Mouse (Mus musculus) hindbrain, embryonic 13.5 days (tissue): ENCODE measurements around the gene Gfod2. TPM values are rescaled to one million over a fixed set of nuclear protein-coding genes. Genes with fewer than 3 reads are reported as not detected.

Source experiments
- ATAC-seq: fragments of 200-750 bp; cut with Nextera tagmentation; 2 replicates; pipeline ENCODE4 v1.8.0; 2017; ENCODE audit warnings: moderate TSS enrichment; ENCODE audit not compliant: low FRiP score
- H3K27ac ChIP-seq: fragments of 300-500 bp; sonication (generic); 2 replicates; pipeline ENCODE4 v1.5.1; 2015; ENCODE audit warnings: inconsistent platforms, mild to moderate bottlenecking, moderate library complexity
- H3K27me3 ChIP-seq: fragments of 300-500 bp; sonication (generic); 2 replicates; pipeline ENCODE4 v1.6.1; 2015; ENCODE audit warnings: mild to moderate bottlenecking, inconsistent platforms
- H3K36me3 ChIP-seq: fragments of 300-500 bp; sonication (generic); 2 replicates; pipeline ENCODE4 v1.6.1; 2015; ENCODE audit warnings: mild to moderate bottlenecking, inconsistent platforms
- H3K4me1 ChIP-seq: fragments of 300-500 bp; sonication (generic); replicated peaks from 2 replicates; pipeline ENCODE4 v1.6.1; 2015; ENCODE audit warnings: inconsistent platforms
- H3K4me2 ChIP-seq: fragments of 300-500 bp; sonication (generic); 2 replicates; pipeline ENCODE4 v1.6.1; 2015; ENCODE audit warnings: inconsistent platforms, mild to moderate bottlenecking, moderate library complexity
- H3K4me3 ChIP-seq: fragments of 300-500 bp; sonication (generic); 2 replicates; pipeline ENCODE4 v1.5.1; 2015; ENCODE audit warnings: mild to moderate bottlenecking, inconsistent platforms
- H3K9ac ChIP-seq: fragments of 300-500 bp; sonication (generic); 2 replicates; pipeline ENCODE4 v1.6.1; 2015; ENCODE audit warnings: mild to moderate bottlenecking, inconsistent platforms
- H3K9me3 ChIP-seq: fragments of 300-500 bp; sonication (generic); 2 replicates; pipeline ENCODE4 v1.6.1; 2016; ENCODE audit warnings: inconsistent platforms
- WGBS: fragments of 180-500 bp; shearing (Covaris S2); methylation state at CpG from one replicate; pipeline ENCODE4 v1.1.7; 2015; 5-methylcytosine and 5-hydroxymethylcytosine counted together
- polyA plus RNA-seq: library from polyadenylated mRNA; unstranded; fragments of >200 nt; fragmentation: Nextera tagmentation; extraction: Ambion mirVana; gene quantifications from 2 replicates; pipeline ENCODE4 v1.2.1, GENCODE M21; 2015

Gene Gfod2
- polyA plus RNA-seq, 1 experiment from 2014 or later, result 90.7 TPM

DNA sequence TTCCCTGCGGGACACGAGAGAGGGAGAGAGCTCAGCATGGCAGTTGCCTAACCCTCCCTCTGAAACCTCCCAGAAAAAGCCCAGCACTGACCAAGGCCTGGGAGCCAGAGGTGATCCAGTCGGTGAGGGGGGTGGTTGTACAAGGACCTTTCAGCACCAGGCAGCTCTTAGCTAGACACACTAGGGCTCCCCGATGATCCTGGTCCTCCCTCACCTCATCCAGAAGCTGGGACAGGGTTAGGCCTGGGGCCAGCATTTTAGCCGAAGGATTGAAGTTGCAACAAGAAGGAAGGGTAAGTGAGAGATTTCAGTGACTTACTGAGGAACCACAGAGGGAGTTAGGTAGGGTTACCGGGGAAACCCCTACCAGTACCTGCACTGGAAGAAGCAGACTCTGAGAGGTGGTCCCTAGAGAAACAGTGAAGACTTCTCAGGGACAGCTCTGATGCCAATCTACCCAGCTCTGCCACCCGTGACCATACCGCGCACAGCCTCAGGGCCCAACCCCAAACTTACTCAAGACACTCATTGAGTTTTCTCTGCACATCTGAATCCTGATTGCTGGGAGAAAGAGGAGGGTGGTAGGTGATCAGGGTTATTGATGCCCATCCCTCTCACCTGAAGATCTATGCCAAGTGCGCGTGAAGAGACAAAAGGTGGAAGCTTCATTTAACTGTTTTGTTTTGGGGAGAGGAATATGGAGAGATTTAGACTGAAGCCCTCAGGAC is 58.8 kb downstream of the Gfod2 start:
- Histone ChIP-seq H3K4me2 (peak overlapping the region; percentile 95), H3K4me1 (peaks cover 37% of the 10 kb centered on the region), H3K9me3 (no peaks in the 10 kb centered on the region), H3K27me3 (no peaks in the 10 kb centered on the region), H3K4me3 (peak overlapping the region; percentile 71), H3K9ac (peak overlapping the region; percentile 82), H3K36me3 (peaks cover 59% of the 10 kb centered on the region), H3K27ac (no peak overlapping the region)
- no peak for ATAC-seq
- 90% methylated on average over 11 of the region's 11 CpGs for WGBS

DNA sequence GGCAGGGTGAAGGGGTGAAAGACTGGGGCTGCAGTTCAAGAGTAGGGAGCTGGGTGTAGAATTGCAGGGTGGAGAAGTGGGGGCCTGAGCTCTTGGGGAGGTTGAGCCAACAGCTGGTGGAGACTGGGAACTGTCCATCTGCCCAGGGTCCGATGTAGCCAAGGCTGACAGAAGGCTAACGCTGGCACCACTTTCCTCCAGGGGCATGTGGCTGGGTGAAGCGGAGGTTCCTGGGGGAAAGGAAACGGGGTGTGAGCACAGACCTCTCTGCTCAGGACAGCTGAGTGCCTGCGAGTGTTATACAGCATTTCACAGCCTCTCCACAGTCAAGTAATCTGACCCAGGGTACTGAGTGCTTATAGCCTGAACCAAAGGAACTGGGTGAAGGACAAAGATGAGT is 59.7 kb downstream of the Gfod2 start:
- peaks cover 50% of the 10 kb centered on the region for H3K36me3 ChIP-seq
- no peak overlapping the region for H3K27ac ChIP-seq
- no peak for ATAC-seq
- no peaks in the 10 kb centered on the region for H3K9me3 ChIP-seq
- no peak overlapping the region for H3K4me3 ChIP-seq
- H3K4me1 ChIP-seq, result peaks cover 45% of the 10 kb centered on the region
- no peak overlapping the region for H3K9ac ChIP-seq
- H3K4me2 ChIP-seq, result no peak overlapping the region
- WGBS, result 96% methylated on average over 5 of the region's 5 CpGs
- H3K27me3 ChIP-seq, result no peaks in the 10 kb centered on the region

DNA sequence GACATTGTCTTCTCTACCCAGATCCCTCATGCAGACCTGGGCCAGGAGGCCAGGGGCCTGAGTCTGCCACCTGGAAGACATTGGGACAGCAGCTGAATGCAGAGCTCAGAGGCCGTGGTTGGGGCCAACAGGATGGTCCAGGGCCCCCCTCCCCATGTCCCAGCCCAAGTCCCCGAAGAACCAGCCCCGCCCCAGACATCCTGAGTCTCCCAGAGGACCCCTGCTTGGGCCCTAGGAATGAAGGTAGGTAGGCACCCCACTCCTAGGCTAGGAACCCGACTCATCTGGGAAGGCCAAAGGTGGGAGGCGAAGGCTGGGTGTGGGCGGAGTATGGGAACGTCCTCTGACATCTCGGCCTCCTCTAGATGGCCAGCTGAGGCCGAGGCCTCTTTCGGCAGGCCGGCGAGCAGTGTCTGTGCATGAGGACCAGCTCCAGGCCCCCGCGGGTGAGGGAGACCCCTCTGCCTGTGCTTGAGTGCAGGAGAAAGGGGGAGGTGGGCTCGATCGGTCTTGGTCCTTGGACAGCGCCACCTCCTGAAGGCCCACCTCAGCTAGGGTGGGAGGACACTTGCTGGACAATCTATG is 61.2 kb downstream of the Gfod2 start:
- Histone ChIP-seq H3K9ac (no peak overlapping the region), H3K4me1 (peaks cover 45% of the 10 kb centered on the region), H3K4me2 (no peak overlapping the region), H3K27ac (no peak overlapping the region), H3K27me3 (no peaks in the 10 kb centered on the region), H3K9me3 (no peaks in the 10 kb centered on the region), H3K4me3 (no peak overlapping the region), H3K36me3 (peaks cover 42% of the 10 kb centered on the region)
- 94% methylated on average over 17 of the region's 17 CpGs for WGBS
- ATAC-seq, result no peak

DNA sequence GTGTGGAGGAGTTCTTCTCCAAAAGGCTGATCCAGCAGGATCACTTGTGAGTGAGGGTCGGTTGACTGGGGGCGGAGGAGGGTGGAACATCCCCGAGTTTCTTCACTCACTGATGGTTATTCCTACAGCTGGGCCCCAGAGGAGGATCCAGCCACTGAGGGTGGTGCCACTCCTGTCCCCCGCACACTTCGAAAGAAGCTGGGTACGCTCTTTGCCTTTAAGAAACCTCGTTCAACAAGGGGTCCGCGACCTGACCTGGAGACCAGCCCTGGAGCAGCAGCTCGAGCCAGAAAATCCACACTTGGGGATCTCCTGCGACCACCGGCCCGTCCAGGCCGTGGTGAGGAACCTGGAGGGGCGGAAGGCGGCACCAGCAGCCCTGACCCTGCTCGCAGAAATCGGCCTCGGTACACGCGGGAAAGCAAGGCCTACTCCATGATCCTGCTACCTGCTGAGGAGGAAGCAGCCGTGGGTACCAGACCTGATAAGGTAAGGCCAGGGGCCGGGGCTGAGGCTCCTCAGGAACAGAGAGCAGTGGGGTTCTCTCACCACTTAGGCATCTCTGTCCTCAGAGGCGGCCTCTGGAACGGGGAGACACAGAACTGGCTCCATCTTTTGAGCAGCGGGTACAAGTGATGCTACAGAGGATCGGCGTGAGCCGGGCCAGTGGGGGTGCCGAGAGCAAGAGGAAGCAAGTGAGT is 63.2 kb downstream of the Gfod2 start:
- Histone ChIP-seq H3K9ac (peak overlapping the region; percentile 87), H3K4me2 (peak overlapping the region; percentile 76), H3K27me3 (no peaks in the 10 kb centered on the region), H3K27ac (peak overlapping the region; percentile 91), H3K36me3 (peaks cover 42% of the 10 kb centered on the region), H3K4me3 (peak overlapping the region; percentile 71), H3K9me3 (no peaks in the 10 kb centered on the region), H3K4me1 (peaks cover 35% of the 10 kb centered on the region)
- 77% methylated on average over 30 of the region's 30 CpGs for WGBS
- no peak for ATAC-seq

DNA sequence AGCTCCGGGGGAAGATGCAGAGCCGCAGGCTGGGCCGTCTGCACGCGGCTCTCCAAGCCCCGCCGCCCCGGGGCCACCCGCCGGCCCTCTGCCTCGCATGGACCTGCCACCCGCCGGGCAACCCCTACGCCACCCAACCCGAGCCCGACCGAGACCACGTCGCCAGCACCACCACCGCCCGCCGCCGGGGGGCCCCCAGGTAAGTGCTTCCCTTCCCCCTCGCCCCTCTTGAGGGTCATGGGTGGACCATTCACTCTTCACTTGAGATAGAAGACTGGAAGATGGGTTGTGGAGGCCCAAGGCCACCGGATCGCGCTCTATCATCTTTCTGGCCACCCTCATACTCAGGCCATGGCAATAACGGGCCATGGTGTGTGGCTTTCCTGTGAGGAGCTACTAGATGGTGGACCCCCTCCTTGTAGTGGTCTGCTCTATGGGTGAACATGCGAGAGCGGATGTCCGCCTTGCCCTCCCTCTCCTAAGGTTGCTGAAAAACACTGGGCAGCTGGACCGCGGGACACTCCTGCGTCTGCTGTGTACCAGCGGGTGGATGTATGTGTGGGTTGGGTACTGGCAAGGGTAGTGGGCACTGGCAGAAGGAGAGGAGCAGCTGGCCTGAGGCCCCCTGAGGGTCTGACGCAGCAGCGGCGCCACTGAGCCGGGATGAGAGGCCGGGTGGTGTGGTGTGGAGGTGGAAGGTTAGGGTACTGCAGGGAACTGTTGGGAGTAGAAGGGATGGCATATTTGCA is 64.2 kb downstream of the Gfod2 start:
- Histone ChIP-seq H3K4me3 (peak overlapping the region; percentile 71), H3K36me3 (peaks cover 42% of the 10 kb centered on the region)
- WGBS, result 5% methylated on average over 40 of the region's 40 CpGs

DNA sequence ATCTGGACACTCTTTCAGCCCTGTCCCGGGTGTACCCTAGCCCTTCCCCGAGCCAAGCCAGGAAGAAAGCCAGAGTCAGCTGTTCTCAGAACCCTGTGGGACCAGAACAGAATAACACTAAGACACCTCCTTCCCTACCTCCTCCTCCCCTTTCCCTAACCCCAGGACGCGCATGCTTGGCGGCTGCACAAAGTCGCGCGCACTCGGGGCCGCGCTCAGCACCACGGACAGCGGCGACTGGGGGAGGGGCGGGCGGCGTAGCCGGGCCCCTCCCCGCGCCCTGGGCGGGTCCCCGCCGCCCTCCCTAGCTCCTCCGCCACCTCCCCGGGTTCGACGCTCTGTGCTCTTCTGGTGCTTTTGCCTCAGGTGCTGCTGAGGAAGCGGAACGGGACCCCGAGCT is 64.8 kb downstream of the Gfod2 start:
- Histone ChIP-seq H3K36me3 (peaks cover 39% of the 10 kb centered on the region), H3K27ac (peak overlapping the region; percentile 91), H3K4me2 (peak overlapping the region; percentile 76), H3K9me3 (no peaks in the 10 kb centered on the region), H3K9ac (peak overlapping the region; percentile 87), H3K4me1 (peaks cover 24% of the 10 kb centered on the region), H3K27me3 (no peaks in the 10 kb centered on the region), H3K4me3 (peak overlapping the region; percentile 71)
- WGBS, result 3% methylated on average over 30 of the region's 30 CpGs
- peak; percentile 75 for ATAC-seq

More for the DNA sequence above, 64.2 kb downstream of the Gfod2 start:
- H3K9ac ChIP-seq, result peak overlapping the region; percentile 87
- H3K27ac ChIP-seq, result peak overlapping the region; percentile 91
- peak overlapping the region; percentile 76 for H3K4me2 ChIP-seq
- peaks cover 25% of the 10 kb centered on the region for H3K4me1 ChIP-seq
- no peaks in the 10 kb centered on the region for H3K27me3 ChIP-seq
- ATAC-seq, result peak; percentile 71
- no peaks in the 10 kb centered on the region for H3K9me3 ChIP-seq

DNA sequence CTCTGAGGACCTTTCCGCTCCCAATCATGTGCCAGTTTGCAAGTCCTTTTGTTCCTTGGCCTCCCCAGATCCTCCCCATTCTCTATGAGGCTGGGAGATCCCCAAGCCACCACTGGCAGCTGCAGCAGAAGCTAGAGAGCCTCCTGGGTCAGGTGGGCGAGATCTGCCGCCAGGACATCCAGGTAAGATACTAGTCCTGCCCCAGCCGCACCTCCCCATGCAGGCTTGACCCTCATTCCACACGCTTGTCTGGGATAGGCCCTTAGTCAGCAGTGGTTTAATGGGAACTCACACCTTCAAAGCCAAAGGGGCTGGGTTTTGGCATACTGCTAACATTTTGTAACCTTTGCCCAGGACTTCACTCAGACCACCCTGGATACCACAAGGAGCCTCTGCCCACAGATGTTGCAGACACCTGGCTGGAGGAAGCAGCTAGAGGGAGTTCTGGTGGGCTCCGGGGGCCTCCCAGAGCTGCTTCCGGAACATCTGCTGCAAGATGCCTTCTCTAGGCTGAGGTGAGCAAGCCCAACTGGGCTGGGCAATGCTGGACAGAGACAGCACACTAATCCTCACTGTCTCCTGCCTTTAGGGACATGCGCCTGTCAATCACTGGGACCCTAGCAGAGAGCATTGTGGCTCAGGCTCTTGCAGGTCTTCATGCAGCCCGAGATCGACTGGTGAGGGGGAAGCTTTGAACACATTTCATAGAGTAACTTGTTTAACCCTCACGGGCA is 65.8 kb downstream of the Gfod2 start:
- Histone ChIP-seq H3K4me3 (peak overlapping the region; percentile 3; the same call in 1 of the 2 replicates), H3K27ac (peak overlapping the region; percentile 91), H3K4me1 (peaks cover 24% of the 10 kb centered on the region), H3K9ac (no peak overlapping the region), H3K4me2 (no peak overlapping the region), H3K27me3 (no peaks in the 10 kb centered on the region), H3K36me3 (peaks cover 29% of the 10 kb centered on the region), H3K9me3 (no peaks in the 10 kb centered on the region)
- no peak for ATAC-seq
- 94% methylated on average over 11 of the region's 11 CpGs for WGBS

DNA sequence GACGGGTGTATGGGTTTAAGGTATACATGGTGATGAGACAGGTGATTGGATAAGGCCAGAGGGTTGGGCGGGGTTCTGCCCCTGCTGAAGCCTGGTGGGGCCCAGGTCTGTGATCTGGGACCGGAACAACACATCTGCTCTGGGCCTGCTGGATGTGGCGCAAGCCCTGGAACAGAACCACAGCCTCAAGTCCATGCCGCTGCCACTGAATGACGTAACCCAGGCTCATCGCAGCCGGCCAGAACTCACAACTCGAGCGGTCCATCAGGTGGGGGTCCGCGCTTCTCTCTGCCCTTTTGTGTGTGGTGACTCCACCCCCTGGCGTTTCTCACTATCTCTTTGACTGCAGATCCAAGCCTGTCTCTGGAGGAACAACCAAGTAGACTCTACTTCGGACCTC is 67.5 kb downstream of the Gfod2 start:
- no peak overlapping the region for H3K4me3 ChIP-seq
- no peaks in the 10 kb centered on the region for H3K9me3 ChIP-seq
- WGBS, result 82% methylated on average over 14 of the region's 14 CpGs
- peaks cover 12% of the 10 kb centered on the region for H3K36me3 ChIP-seq
- no peak for ATAC-seq
- no peaks in the 10 kb centered on the region for H3K27me3 ChIP-seq
- H3K4me2 ChIP-seq, result no peak overlapping the region
- no peak overlapping the region for H3K9ac ChIP-seq
- peaks cover 29% of the 10 kb centered on the region for H3K4me1 ChIP-seq
- H3K27ac ChIP-seq, result no peak overlapping the region

DNA sequence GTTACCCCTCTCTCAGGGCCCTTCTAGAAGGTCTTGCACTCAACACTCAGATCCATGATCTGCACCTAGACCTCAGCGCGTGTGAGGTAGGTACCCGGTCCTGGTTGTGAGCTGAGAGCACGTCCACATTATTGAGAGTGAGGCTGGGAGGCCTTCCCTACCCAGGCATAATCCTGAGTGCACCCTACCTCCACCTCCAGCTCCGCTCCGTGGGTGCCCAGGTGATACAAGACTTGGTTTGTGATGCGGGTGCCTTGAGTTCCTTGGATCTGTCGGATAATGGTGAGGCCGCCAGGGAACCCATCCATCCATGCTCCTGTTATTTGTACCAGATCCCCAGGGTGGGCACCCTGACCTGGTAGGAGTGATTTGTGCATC is 68.5 kb downstream of the Gfod2 start:
- ATAC-seq, result no peak
- Histone ChIP-seq H3K36me3 (peaks cover 4% of the 10 kb centered on the region; the same call in 1 of the 2 replicates), H3K4me3 (no peak overlapping the region), H3K9ac (no peak overlapping the region), H3K27me3 (no peaks in the 10 kb centered on the region), H3K4me2 (no peak overlapping the region), H3K4me1 (peaks cover 25% of the 10 kb centered on the region), H3K9me3 (no peaks in the 10 kb centered on the region), H3K27ac (no peak overlapping the region)
- 96% methylated on average over 9 of the region's 9 CpGs for WGBS

DNA sequence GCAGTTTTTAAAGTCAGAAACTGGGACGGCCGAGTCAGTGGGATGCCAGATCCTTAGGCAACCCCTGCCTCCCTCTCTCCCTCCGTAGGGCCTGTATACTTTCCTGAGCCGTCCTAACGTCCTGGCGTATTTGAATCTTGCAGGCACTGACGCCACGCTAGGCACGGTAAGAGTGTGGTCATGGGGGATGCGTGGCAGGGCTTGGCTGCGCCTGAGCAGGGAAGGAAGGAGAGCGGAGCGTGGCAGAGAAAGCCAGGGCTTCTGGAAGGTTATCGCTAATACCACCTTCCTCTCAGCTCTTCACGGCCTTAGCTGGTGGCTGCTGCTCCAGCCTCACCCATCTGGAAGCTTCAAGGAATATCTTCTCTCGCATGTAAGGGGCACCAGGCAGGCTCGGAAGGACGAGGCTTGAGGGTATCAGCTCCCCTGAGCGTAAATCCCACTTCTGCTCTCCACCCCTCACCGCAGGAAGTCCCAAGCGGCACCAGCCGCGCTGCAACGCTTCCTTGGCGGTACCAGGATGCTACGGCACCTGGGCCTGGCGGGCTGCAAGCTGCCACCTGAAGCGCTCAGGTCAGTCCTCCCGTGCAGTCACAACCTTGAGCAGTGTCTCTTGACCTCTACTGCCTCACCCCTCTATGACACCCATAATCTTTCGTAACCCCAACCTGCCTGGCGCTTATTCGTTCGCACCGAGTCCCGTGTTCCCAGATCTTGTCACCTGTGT is 69.0 kb downstream of the Gfod2 start:
- no peak for ATAC-seq
- WGBS, result 67% methylated on average over 35 of the region's 35 CpGs
- Histone ChIP-seq H3K4me1 (peaks cover 19% of the 10 kb centered on the region), H3K9ac (no peak overlapping the region), H3K27ac (no peak overlapping the region), H3K27me3 (no peaks in the 10 kb centered on the region), H3K36me3 (peaks cover 4% of the 10 kb centered on the region), H3K4me3 (no peak overlapping the region), H3K4me2 (no peak overlapping the region), H3K9me3 (no peaks in the 10 kb centered on the region)

DNA sequence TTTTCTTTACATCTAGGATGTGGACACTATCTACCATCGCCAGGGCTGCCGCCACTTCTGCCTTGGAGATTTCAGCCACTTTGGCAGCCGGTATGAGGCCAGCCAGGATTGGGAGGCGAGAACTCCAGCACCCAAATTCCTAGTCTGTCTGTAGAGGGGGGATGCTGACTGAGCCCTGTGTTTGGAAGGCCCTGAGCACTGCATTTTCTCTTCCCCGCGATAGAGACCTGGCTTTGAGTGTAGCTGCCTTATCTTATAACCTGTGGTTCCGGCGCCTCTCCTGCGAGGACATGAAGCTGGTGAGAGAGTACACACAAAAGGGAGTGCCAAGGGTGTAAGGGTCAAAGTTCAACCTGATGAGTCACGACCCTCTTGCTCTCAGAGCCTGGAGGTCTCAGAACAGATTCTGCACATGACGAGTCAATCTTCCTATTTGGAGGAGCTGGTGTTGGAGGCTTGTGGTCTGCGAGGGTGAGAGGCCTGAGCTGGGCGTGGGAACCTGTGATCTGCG is 70.2 kb downstream of the Gfod2 start:
- WGBS, result 73% methylated on average over 14 of the region's 14 CpGs
- no peak overlapping the region for H3K9ac ChIP-seq
- ATAC-seq, result no peak
- no peaks in the 10 kb centered on the region for H3K27me3 ChIP-seq
- no peak overlapping the region for H3K4me2 ChIP-seq
- no peaks in the 10 kb centered on the region for H3K9me3 ChIP-seq
- H3K4me1 ChIP-seq, result peaks cover 9% of the 10 kb centered on the region
- H3K4me3 ChIP-seq, result no peak overlapping the region
- peaks cover 14% of the 10 kb centered on the region for H3K36me3 ChIP-seq
- no peak overlapping the region for H3K27ac ChIP-seq
